Mouse (Mus musculus) gastrocnemius, adult 2 months (tissue): Measurements from ENCODE around the gene Gm20661. TPM values are rescaled to one million over a fixed set of nuclear protein-coding genes. Genes with fewer than 3 reads are reported as not detected.

ENCODE experiments used
- DNase-seq: peaks from one replicate; pipeline ENCODE4 v3.0.0; 2022
- H3K27ac ChIP-seq: fragments of 200-600 bp; 2 replicates; pipeline ENCODE4 v1.8.1; 2022; ENCODE audit warnings: mild to moderate bottlenecking
- H3K4me3 ChIP-seq: fragments of 200-600 bp; 2 replicates; pipeline ENCODE4 v1.8.1; 2022; ENCODE audit warnings: mild to moderate bottlenecking, moderate library complexity
- CTCF ChIP-seq: fragments of 200-600 bp; IDR thresholded peaks from 2 replicates; pipeline ENCODE4 v1.8.1; 2022; ENCODE audit warnings: antibody characterized with exemption, mild to moderate bottlenecking, moderate library complexity
- intact Hi-C: fragments of 180-260 bp; cut with DNase I; formaldehyde crosslinking; loops from one replicate; pipeline ENCODE4 v1.15.1; 2025
- total RNA-seq, 2 experiments: library from RNA; stranded (reverse); gene quantifications; 2 replicates each; pipeline ENCODE4 v1.2.3; 2021

The Gm20661 gene
- total RNA-seq, 2 experiments from 2014 or later: not detected

GRCm38 (mm10) chr9:107986376-107986775 is 3.5 kb downstream of the Gm20661 start:
- H3K27ac ChIP-seq: peak overlapping the region; percentile 89
- intact Hi-C loops: loop anchor here (1.0 kb wide), 2 partner anchors 23 to 81 kb away; no protein-coding TSS in a partner anchor
- DNase-seq: peak; percentile 85
- peak; percentile 95 for TF ChIP-seq CTCF
- H3K4me3 ChIP-seq: peak overlapping the region; percentile 73

- intact Hi-C loops: no loop called here
Observed at GRCm38 (mm10) chr9:107987950-107988349, 5.1 kb downstream of the Gm20661 start.

GRCm38 (mm10) chr9:107992197-107992596 is 9.3 kb downstream of the Gm20661 start, which contains the start of gene Cdhr4:
TSS of gene Cdhr4 (plus strand) at chr9:107992497.
- TF ChIP-seq CTCF: no peak
- H3K4me3 ChIP-seq: no peak within 1 kb of the TSS
- DNase-seq: no peak
- no peak within 1 kb of the TSS for H3K27ac ChIP-seq
- intact Hi-C loops: no loop called here

More at GRCm38 (mm10) chr9:107987950-107988349, 5.1 kb downstream of the Gm20661 start:
- no peak for DNase-seq
- peak overlapping the region; percentile 89; the same call in 1 of the 2 replicates for H3K27ac ChIP-seq
- TF ChIP-seq CTCF: no peak
- H3K4me3 ChIP-seq: no peak overlapping the region

- no peak for DNase-seq
- Histone ChIP-seq H3K4me3 (no peak overlapping the region), H3K27ac (no peak overlapping the region)
- intact Hi-C loops: no loop called here
- TF ChIP-seq CTCF: no peak
Observed at GRCm38 (mm10) chr9:107993013-107993412, 10.2 kb downstream of the Gm20661 start.

- DNase-seq: no peak
- no peak overlapping the region for H3K4me3 ChIP-seq
- intact Hi-C loops: no loop called here
- no peak overlapping the region for H3K27ac ChIP-seq
- no peak for TF ChIP-seq CTCF
Observed at GRCm38 (mm10) chr9:107994464-107994863, 11.6 kb downstream of the Gm20661 start.

GRCm38 (mm10) chr9:107995513-107995912 is 12.7 kb downstream of the Gm20661 start:
- H3K27ac ChIP-seq: no peak overlapping the region
- no peak overlapping the region for H3K4me3 ChIP-seq
- DNase-seq: no peak
- TF ChIP-seq CTCF: no peak
- intact Hi-C loops: no loop called here

- TF ChIP-seq CTCF: no peak
- Histone ChIP-seq H3K27ac (no peak within 1 kb of the TSS), H3K4me3 (no peak within 1 kb of the TSS)
- DNase-seq: no peak
- intact Hi-C loops: no loop called here
Observed at GRCm38 (mm10) chr9:107996049-107996448, 13.2 kb downstream of the Gm20661 start, which contains the start of gene Gm20662. TSS of gene Gm20662 (plus strand) at chr9:107996349.

GRCm38 (mm10) chr9:108001922-108002770 is 19.3 kb downstream of the Gm20661 start, which contains the start of gene Ip6k1:
TSS of gene Ip6k1 (plus strand) at chr9:108002501.
- peak; percentile 100 for DNase-seq
- TF ChIP-seq CTCF: no peak
- peak within 1 kb of the TSS; percentile 77 for H3K4me3 ChIP-seq
- peak within 1 kb of the TSS; percentile 99 for H3K27ac ChIP-seq
- intact Hi-C loops: loop anchor here (5.0 kb wide), 1 partner anchor 40 kb away; no protein-coding TSS in a partner anchor

- no peak for DNase-seq
- H3K27ac ChIP-seq: peak overlapping the region; percentile 99
- intact Hi-C loops: loop anchor here (5.0 kb wide), 1 partner anchor 41 kb away; no protein-coding TSS in a partner anchor
- H3K4me3 ChIP-seq: peak overlapping the region; percentile 77
- TF ChIP-seq CTCF: no peak
Observed at GRCm38 (mm10) chr9:108002778-108003530, 20.1 kb downstream of the Gm20661 start.

GRCm38 (mm10) chr9:108003531-108003890 is 20.7 kb downstream of the Gm20661 start:
- TF ChIP-seq CTCF: no peak
- peak overlapping the region; percentile 77 for H3K4me3 ChIP-seq
- DNase-seq: no peak
- intact Hi-C loops: loop anchor here (5.0 kb wide), 1 partner anchor 41 kb away; no protein-coding TSS in a partner anchor
- peak overlapping the region; percentile 99 for H3K27ac ChIP-seq

GRCm38 (mm10) chr9:108008041-108008440 is 25.2 kb downstream of the Gm20661 start:
- no peak for DNase-seq
- Histone ChIP-seq H3K4me3 (no peak overlapping the region), H3K27ac (no peak overlapping the region)
- TF ChIP-seq CTCF: no peak
- intact Hi-C loops: no loop called here

GRCm38 (mm10) chr9:108010385-108010784 is 27.5 kb downstream of the Gm20661 start:
- no peak for TF ChIP-seq CTCF
- intact Hi-C loops: no loop called here
- no peak for DNase-seq
- no peak overlapping the region for H3K4me3 ChIP-seq
- 0 out of 2 replicates have a peak overlapping the region, but pooled peaks have one; percentile 31 for H3K27ac ChIP-seq
